Mouse (Mus musculus) frontal cortex, postnatal 25 days (tissue): ENCODE results near the gene Adamts7.
A peak's percentile ranks its signal among the peaks of the same experiment; 100 is the strongest.

ENCODE experiments used
- DNase-seq, 2 experiments: peaks; one replicate each; pipeline ENCODE4 v3.0.0; 2022; ENCODE audit warnings: low spot score in 2 of 2

Adamts7 gene

DNA sequence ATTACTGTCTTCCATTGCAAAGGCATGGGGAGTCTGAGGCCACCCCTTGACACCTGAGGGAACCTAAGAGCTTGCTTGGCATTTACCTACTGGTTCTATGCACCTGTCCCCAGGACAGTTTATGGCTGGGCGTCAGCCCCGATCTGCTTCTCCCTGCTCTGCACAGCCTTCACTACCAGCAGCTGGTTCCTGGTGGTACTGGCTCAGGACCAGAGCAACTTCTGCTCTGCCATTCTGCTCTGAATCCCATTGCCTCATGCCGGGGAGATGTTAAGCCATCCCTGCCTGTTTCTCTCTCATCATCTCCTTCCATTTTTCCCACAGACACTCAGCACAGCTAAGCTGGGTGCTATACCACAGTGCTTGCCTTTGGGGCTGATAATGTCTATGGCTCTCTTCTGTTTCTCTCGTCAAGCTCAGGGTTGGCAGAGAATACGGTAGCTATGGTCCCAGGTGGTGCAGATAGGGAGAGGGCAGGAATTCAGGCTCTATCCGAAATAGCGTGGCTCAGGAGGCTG is 35.1 kb downstream of the Adamts7 start:
- no peak for DNase-seq

DNA sequence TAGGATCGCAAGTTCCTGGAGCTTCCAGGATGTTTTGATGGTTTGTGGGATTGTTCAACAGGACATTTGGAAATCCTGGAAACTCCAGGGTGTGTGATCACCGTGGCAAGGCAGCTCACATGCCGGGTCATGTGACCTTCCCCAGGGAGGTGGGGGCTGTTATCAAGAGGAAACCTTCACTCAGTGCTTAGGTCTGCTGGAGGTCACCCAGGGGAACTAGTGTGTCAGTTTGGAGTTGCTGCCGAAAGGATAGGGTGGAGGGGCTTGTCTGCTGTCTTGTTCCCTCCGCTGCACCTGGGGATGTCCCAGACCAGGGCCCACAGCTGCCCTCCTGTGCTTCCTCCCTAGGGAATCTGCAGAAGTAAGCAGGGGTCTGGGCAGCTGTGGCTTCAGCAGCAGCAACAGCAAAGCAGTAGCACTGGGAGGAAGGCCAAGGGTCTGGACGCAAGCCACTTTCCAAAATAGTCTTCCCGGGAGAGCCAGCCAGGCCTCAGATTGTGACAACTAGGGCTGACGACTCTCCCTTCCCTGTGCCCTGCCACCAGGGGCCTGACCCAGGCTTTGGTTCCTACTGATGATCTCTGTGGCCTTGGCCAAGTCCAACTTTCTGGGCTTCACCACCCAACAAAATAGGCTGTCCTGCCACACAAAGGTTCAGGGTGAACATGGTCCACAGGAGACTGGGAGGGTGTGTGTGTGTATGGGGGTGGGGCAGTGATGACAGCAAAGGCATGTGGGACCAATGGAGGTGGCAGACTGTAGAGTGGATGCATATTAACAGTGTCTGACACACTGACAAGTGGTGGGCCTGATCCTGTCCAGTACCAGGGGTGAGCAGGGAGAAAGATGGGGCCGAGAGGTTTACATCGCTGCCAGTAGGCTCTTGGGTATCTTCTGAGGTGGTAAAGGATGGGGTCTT is 35.9 kb downstream of the Adamts7 start:
- no peak for DNase-seq

DNA sequence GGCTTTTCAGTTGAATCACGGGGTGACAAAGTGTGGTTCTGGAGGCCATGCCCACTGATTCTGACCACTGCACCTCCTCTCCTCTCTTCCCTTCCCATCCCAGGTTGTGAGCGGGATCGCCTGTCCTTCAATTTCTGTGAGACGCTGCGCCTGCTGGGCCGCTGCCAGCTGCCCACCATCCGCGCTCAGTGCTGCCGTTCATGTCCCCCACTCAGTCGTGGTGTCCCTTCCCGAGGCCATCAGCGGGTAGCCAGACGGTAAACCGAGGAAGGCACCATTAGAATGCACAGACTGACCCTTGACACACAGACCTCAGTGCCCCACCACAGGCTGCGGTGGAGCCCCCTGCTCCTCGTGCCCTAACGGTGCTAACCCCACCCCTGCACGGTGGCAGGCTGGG is 36.7 kb downstream of the Adamts7 start:
- no peak for DNase-seq

DNA sequence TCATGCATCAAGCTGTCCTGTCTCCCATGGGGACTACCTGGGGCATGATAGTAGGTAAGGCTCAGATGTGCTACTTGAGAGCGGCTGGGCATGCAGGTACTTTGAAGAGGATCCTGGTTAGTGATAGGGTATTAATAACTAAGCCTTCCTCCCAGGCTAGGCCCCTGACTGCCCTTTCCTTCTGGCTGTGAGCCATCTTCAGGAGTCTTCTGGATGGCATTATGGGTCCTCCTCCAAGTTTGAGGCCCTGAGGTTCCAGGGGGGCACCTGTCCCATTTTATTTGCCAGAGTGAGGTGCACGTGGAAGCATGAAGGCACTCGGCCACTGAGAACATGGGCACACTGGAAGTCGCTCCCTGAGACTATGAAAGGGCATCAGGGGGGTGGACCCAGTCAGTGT is 37.6 kb downstream of the Adamts7 start:
- DNase-seq, result no peak

DNA sequence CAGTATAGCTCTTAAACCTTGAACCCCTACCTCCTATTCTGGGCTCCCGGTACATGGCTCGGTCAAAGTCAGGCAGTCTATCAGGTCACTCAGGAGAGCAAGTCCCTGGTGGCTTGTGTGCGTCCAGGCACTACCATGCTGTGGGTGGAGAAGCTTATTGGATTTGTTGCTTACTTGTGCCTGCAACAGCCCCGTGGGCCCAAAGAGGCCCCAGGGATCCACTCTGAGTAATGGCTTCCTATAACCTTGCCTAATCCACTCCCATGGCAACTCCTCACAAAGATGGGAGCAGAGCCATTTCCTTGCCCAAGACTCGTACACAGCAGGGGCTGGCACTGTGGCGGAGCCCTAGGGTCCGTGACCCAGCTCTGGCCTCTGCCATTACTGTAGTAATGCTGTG is 38.2 kb downstream of the Adamts7 start:
- DNase-seq, result no peak

DNA sequence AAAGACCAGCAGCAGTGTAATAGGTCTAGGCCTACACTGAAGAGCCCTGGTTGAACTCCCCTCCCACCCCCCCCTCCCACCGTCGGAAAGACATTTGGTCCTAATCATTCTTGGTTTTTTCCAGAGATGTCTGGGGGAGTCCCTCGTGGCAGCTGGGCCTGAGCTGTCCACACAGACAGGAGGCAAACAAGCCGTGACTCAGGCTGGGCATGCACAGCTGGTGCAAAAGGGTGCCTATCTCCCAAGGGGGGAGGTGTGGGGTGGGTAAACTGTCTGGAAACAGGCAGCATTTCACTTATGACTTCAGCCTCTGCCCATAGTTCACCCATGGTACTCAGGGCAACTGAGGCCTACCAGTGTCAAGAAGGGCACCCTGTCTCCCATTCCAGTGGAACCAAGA is 38.7 kb downstream of the Adamts7 start:
- no peak for DNase-seq

DNA sequence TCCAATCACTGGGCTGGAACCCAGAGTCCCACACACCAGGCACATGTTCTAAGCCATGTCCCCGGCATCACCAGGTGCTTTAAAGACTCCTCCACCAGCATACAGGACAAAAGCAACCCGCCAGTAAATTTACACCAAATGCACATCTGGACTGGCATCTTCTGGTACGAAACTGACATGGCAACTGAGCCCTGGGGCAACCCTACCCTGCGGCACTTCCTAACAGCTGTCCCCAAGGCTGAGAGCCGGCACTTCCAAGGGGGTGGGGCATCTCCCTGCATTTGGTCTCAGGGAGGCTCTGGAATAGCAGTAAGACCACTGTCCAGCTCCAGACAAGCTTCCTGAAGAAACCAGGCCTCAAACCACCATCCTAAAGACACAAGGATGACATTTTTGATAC is 40.4 kb downstream of the Adamts7 start:
- no peak for DNase-seq

DNA sequence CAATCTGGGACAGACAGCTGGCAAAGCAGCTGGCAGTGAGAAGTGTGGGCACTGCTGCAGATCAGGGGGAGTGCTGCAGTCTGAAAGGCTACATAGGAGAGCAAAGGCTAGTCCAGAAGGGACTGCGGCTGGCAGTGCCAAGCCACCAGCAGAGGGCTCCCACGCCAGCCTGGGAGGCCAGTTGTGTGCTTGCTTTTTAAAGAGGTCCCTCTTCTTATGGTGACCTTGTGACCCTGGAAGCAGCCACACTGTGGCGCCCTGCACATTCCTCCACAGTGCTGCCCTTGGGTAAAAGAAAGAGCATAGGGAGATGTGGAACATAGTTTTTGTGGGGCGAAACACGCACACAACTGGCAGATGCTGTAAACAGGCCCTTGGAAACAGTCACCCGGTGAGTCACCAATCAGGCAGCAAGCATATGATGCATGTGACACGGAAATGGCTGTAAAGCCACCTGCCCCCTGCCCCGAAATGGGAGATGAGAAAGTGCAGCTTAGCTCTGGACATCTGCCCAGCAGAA is 41.6 kb downstream of the Adamts7 start:
- DNase-seq, result no peak

DNA sequence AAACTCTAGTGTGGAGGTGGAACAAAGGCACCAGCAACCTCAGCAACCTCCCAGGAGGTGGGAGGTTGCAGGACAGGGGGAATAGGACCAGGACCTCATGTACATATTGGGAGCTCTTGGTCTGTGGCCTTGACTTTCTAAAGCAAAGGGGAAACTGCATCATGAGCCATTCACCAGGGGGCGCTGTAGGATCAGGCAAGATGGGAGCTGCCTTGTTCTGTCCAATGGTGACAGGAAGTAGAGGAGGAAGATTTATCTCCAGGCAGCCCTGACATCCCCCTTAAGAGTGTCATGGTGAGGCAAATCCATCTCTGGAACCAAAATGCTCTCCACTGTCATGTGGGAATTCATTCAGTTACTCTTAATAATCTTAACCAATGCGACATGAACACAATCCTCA is 43.6 kb downstream of the Adamts7 start:
- peak; percentile 80 to 82 for DNase-seq

DNA sequence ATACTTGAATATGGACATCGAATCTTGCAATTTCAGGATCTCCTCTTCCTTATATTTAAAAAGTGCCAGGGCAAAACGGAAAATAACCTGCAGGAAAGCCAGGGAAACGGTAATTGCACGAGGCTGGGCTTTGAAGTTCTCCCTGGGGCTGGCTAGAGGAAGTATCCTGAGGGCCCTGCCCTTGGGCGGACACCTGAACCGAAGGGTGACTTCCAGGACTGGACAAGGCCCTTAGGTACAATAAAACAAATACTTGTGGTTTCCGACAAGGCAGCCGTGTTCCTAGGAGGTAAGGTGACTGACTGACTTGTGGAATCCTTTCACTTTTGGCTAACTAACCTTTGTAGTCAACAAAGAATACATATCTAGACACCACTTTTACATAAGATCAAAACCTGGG is 44.9 kb downstream of the Adamts7 start:
- DNase-seq, result no peak

DNA sequence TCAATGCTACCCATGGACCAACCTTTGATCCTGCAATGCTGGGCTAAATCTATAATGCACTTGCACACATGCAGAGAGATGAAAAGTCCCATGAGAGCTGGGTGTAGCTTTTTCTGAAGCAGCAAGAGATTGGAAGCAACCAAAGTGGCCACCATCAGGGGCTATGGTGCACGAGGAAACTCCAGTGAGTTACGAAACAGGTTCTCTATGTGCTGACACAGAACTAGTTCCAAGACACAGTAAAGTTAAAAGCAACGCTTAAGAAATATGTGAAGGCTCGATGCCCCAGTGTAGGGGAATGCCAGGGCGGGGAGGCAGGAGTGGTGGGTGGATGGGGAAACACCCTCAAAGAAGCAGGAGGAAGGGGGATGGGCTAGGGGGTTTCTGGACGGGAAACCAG is 45.8 kb downstream of the Adamts7 start:
- no peak for DNase-seq

DNA sequence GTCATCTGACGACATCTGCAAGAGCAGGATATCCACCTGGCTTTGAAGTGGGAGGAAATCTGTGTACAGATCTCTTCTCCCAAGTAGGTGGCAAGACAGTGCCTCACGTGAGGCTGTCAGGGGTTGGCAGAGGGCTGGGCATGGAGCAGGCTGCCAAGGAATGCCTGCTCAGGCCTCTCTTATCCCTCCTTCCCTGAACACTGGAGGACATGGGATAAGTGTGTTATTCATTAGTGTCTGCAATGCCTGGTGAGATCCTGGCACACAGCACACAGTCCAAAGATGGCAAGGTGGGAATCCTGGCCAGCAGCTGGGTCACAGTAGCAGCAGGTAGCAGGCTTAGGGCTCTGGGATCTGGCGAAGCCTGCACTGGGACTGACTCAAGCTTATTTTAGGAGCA is 50.3 kb downstream of the Adamts7 start:
- no peak for DNase-seq

DNA sequence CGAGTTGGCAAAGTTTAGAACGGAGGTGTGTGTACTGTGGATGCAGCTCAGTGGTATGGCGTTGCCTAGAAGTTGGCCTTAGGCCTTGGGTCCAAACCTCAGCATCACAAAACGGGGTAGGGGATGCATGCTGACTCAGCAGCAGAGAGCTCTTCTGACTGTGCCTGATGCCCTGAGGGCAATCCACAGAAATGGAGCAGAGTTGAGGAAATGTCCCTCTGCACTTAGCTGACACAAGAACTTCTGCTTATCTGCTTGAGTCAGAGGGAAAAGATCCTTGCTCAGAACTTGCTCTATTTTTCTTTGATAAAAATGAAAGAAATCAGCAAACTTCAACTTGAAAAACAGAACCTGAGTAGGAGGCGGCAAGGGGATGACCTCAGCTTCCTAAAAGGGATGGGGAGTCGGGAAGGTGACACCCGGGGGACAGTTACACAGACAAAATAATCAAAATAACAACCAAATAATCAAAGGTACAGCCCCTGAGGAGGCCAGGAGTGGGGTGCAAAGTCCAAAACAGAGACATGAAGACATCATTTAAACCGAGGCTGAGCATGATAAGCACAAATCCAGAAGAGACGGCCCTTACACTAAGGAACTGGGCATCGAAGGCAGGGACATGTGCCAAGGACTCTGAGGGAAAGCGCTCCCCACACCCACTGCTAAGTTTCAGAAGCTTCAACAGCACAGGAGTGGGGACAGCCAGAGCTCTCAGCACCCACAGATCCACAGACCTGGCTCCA is 53.6 kb downstream of the Adamts7 start:
- no peak for DNase-seq

DNA sequence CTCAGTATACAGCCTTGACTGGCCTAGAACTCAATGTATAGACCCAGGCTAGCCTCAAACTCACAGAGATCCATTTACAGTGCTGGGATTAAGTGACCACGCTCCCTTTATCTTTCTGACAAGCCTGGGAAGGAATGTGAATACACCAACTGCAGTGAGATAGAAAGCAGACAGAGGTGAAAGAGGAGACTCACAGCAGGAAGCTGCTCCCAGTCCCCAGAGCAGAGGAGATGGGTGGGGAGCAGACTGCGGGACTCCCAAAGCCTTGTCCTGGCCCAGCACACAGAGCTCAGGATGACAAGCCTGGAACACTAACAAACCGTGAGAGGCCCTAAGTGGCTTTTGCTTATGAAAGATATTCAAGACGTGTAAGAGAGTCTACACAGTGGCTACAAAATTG is 54.6 kb downstream of the Adamts7 start:
- no peak for DNase-seq

DNA sequence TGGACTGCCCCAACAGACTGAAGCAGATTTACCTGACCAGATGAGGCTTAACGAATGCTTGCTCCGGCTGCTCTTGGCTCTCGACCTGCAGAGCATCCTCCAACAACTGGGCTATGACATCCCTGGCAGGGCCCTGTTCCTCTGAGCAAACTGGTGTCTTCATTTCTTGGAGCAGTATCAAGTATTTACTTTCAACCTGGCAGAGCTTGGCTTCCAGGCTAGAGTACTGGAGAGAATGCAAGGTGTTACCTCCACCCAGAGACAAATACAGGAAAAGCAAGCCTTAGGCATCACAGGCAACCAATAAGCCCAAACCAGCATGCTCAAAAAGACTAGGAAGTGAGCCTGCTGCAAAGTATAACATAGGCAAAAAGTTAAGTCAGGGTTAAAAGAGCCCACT is 59.4 kb downstream of the Adamts7 start:
- DNase-seq, result no peak

DNA sequence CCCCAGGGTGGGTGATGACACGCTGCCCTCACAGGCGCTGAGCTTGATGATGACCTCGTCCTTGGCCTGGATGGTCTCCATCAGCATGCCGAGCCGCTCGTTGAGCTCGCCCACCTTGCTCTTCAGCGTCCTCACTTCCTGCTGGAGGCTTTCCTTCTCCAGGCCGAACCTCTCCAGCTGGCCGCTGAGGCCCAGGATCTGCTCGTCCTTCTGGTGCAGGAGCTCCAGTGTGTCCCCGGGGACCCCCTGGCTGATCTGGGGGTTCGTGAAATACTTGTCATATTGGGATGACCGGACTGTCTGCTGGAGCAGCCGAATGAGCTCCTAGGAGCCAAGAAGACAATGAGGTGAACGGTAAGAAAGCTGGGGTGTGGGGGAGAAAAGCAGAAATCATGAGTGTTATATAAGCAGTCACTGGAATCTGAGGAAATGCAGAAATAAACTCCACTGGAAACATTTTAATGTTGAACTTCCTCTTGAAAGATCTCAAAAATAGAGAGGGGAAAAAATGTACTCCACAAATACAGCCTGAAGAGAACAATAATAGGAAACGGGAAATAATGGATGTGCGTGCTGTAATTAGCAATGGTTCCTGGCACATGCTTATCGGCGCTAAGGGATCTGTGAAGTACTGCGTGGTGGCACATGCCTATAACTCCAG is 63.3 kb downstream of the Adamts7 start:
- no peak for DNase-seq

DNA sequence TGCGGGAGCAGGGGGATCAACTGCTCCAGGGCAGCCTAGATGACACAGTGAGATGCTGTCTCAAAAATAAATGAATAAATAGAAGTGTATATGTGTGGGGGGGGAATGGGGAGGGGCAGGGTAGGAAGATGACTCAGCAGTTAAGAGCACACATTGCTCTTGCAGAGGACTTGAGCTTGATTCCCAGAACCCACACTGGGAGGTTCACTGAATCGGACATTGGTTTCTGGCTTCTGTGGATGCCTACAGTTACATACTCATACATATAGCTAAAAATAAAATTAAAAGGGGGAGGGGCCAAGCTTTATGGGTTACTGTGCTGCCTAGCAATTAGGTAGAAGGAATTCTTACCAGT is 63.9 kb downstream of the Adamts7 start:
- DNase-seq, result no peak

DNA sequence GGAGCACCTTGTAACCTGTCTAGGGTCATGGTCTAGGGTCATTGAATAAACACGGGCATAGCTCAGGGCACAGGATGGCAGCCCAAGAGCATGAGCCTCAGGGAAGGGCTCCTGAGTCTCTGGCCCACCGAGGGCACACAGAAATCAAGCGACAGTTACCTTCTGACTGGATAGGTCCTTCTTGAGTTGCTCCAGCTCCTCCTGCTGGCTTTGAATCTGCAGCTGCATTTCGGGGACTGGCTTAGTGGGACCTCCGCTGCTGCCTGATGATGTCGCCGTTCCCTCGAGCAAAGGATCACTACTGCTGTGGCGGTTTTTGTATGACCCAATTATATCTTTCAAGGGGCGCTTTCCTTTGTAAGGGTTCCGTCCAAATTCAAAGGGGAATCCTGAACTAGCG is 64.3 kb downstream of the Adamts7 start:
- DNase-seq, result no peak

DNA sequence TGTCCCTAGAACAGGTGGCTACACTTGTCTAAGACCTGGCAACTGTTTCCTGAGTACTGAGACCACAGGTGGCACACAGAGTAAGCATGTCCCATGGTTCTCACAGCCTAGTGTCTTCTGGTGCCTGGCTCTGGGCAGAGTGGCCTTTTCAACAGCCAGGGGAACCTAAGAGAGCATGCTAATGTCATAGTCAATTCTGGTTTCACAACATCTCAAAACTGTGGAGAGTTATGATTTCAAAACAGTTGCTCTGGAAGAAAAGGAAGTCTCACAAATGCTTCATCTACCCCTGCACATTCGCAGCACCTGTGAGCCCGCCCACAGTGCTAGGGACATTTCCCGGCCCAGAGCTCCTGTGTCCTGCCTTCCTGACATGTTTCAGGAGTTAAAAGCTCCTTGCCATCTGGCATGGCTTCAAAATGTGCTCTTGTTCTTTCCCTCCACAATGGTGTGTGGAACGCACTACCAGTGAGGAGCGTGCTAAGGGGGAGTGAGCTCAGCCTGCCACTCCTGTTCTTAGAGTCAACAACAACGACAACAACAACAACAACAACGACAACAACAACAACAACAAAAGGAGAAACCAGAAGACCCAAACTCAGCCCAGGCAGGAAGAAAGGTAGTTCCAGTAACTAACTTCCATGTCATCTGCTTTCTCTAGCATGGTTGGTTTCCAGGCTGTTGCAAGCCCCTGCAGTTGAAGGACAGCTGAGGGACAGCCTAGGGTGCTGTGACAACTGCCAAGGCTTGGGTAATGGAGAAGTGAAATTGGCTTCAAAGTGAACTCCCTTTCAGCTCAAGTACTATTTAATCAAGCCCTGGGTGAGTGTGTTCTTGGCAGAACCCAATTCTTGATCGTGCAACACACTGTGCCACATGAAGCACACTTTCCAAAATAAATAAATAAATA is 70.2 kb downstream of the Adamts7 start:
- no peak for DNase-seq

DNA sequence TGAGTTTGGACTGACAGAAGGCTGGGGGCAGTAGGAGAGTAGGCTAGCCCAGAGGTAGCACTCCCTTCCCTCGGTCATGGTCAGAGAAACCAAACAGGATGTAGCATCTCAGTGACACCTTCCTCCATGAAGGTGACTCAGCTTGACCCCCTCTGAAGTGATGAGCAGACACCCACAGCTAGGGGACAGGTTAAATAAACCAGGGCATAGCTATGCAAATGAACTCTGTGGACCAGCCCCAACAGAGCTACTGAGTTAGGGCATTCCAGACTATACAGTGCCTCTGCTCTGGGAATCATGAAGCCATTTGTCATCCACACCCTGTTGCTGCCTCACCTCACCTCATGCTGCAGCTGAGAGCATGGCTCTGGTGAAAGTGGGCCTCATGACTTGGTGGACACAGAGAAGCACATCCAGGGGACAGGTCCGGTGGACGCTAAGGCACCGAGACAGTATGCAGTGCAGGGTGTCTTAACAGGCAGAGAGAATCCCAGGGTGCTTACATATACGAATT is 71.1 kb downstream of the Adamts7 start:
- no peak for DNase-seq

DNA sequence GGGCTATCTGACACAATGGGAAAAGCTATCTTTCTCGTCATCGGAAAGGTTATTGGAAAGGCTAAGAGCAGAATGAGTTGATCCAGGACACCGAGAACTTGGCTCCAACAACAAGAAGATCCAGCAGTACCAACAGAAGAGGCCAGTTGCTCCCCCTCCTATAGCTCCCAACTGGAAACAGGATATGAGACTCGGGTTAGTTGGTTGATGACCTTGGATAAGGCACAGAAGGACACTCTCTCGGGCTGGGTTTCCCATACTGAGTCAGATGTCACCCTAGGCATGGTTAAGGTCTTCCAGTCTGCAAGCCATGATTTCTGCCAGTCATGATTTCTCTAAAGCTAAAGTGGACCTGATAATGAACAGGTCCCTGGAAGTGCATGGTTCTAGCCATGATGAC is 71.9 kb downstream of the Adamts7 start:
- DNase-seq, result no peak
